Mouse (Mus musculus): ENCODE results near the gene Lipo2.
"Not testable (repeated sequence)": the region's sequence is repeated elsewhere in the genome, so short reads cannot be mapped to it uniquely, and the experiment has no call there.

The Lipo2 gene

GRCm38 (mm10) chr19:33751259-33751658 lies at the start of gene Lipo2:
Gene Lipo2 (minus strand): TSS chr19:33751359.
- DNase-seq (ENCODE audit: low spot score in 2 of 2) = not testable (repeated sequence)

- DNase-seq (ENCODE audit: low spot score in 2 of 2) = not testable (repeated sequence)
Measured at GRCm38 (mm10) chr19:33787359-33787758, 36.2 kb upstream of the Lipo2 start, which contains the start of gene Lipo1. Gene Lipo1 (minus strand): TSS chr19:33787459.

GRCm38 (mm10) chr19:33786576-33787277 lies 35.6 kb upstream of the Lipo2 start:
- no peak for DNase-seq (ENCODE audit: low spot score in 2 of 2)

- DNase-seq (ENCODE audit: low spot score in 2 of 2) = not testable (repeated sequence)
Measured at GRCm38 (mm10) chr19:33761287-33762086, 10.3 kb upstream of the Lipo2 start, which contains the start of gene Lipo3. Gene Lipo3 (minus strand): TSS chr19:33761951.
